Mouse (Mus musculus) forebrain, embryonic 11.5 days (tissue): ENCODE results near the gene Rpl13a. TPM values are rescaled to one million over a fixed set of nuclear protein-coding genes. Genes with fewer than 3 reads are reported as not detected.
"Not testable (repeated sequence)": the region's sequence is repeated elsewhere in the genome, so short reads cannot be mapped to it uniquely, and the experiment has no call there.

Source experiments
- ATAC-seq: fragments of 200-750 bp; cut with Nextera tagmentation; replicated peaks from 2 replicates; pipeline ENCODE4 v1.8.0; 2017; ENCODE audit warnings: moderate TSS enrichment; ENCODE audit not compliant: low FRiP score
- DNase-seq: peaks from one replicate; pipeline ENCODE4 v3.0.0-alpha.2; 2017; ENCODE audit warnings: low spot score
- H3K27ac ChIP-seq: fragments of 300-500 bp; sonication (generic); 2 replicates; pipeline ENCODE4 v1.5.1; 2014; ENCODE audit warnings: low read depth, low read length
- H3K27me3 ChIP-seq: fragments of 300-500 bp; sonication (generic); 2 replicates; pipeline ENCODE4 v1.6.1; 2014; ENCODE audit warnings: mild to moderate bottlenecking, low read length, mixed read lengths; ENCODE audit not compliant: control insufficient read depth, insufficient read depth
- H3K36me3 ChIP-seq: fragments of 300-500 bp; sonication (generic); 2 replicates; pipeline ENCODE4 v1.6.1; 2014; ENCODE audit warnings: mild to moderate bottlenecking, low read length, moderate library complexity, mixed read lengths; ENCODE audit not compliant: control insufficient read depth, insufficient read depth
- H3K4me1 ChIP-seq: fragments of 300-500 bp; sonication (generic); replicated peaks from 2 replicates; pipeline ENCODE4 v1.6.1; 2014; ENCODE audit warnings: low read length, mixed read lengths; ENCODE audit not compliant: control insufficient read depth, insufficient read depth
- H3K4me2 ChIP-seq: fragments of 300-500 bp; sonication (generic); 2 replicates; pipeline ENCODE4 v1.6.1; 2014; ENCODE audit warnings: low read depth, mild to moderate bottlenecking, low read length, moderate library complexity, mixed read lengths; ENCODE audit not compliant: severe bottlenecking
- H3K4me3 ChIP-seq: fragments of 300-500 bp; sonication (generic); 2 replicates; pipeline ENCODE4 v1.5.1; 2014; ENCODE audit warnings: low read depth, low read length
- H3K9ac ChIP-seq: fragments of 300-500 bp; sonication (generic); 2 replicates; pipeline ENCODE4 v1.6.1; 2014; ENCODE audit warnings: low read length
- H3K9me3 ChIP-seq: fragments of 300-500 bp; sonication (generic); 2 replicates; pipeline ENCODE4 v1.6.1; 2016; ENCODE audit warnings: low read length, mixed read lengths; ENCODE audit not compliant: control insufficient read depth
- WGBS: fragments of 180-500 bp; shearing (Covaris S2); extraction: QIAGEN DNeasy Blood & Tissue Kit; methylation state at CpG from one replicate; pipeline ENCODE4 v1.1.7; 2014; 5-methylcytosine and 5-hydroxymethylcytosine counted together
- polyA plus RNA-seq: library from polyadenylated mRNA; unstranded; fragments of >200 nt; fragmentation: Nextera tagmentation; extraction: Ambion mirVana; gene quantifications from 2 replicates; pipeline ENCODE4 v1.2.1, GENCODE M21; 2014

Rpl13a gene
- polyA plus RNA-seq, 1 experiment from 2014 or later, result 1,164 TPM

DNA sequence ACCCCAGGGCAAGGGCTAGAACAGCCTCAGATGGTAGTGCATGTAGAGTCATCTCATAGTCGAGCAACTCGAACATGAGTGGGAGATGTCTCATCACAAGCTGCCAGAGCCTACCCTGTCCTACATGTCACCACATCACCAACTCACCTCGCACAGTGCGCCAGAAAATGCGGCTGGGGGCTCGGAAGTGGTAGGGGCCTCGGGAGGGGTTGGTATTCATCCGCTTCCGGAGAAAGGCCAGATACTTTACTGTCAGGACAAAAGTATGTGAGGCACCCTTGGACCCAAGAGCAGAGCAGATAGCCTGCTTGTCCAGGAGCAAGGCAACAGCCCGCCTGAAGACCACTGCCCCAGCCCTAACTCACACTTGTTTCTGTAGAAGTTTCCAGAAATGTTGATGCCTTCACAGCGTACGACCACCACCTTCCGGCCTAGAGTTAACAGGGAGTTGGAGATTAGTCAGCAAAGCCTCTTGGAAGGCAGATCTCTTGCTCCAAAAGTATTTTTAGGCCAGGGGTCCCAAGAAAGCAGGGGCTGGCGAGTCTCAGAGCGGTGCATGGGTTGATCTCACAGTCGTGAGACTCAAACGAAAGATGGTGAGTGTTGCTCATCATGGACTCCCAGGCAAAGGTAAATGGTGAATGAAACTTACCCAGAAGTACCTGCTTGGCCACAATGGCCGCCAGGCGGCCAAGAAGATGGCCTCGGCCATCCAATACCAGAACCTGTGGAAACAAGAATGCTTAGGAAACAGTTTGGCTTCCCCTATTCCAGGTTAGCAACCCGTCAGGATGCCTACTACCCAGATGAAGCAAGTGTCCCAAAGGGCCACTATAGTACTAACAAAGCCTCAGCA, 1.5 kb downstream of the Rpl13a start:
- 54% methylated on average over 21 of the region's 21 CpGs for WGBS
- peak overlapping the region; percentile 88 for H3K27ac ChIP-seq
- no peaks in the 10 kb centered on the region for H3K9me3 ChIP-seq
- H3K36me3 ChIP-seq, result peaks cover 17% of the 10 kb centered on the region
- H3K9ac ChIP-seq, result peak overlapping the region; percentile 100
- H3K4me3 ChIP-seq, result peak overlapping the region; percentile 97
- DNase-seq, result no peak
- H3K4me2 ChIP-seq, result peak overlapping the region; percentile 97
- ATAC-seq, result no peak
- peaks cover 30% of the 10 kb centered on the region for H3K4me1 ChIP-seq
- no peaks in the 10 kb centered on the region for H3K27me3 ChIP-seq

- Histone ChIP-seq H3K4me2 (peak overlapping the region; percentile 97), H3K36me3 (peaks cover 25% of the 10 kb centered on the region), H3K4me1 (peaks cover 32% of the 10 kb centered on the region), H3K9me3 (no peaks in the 10 kb centered on the region), H3K27ac (peak overlapping the region; percentile 88), H3K9ac (peak overlapping the region; percentile 100), H3K4me3 (peak overlapping the region; percentile 97), H3K27me3 (no peaks in the 10 kb centered on the region)
- 78% methylated on average over 17 of the region's 17 CpGs for WGBS
- peak; percentile 63 for DNase-seq
- ATAC-seq, result no peak
Measured at GRCm38 (mm10) chr7:45126147-45126843, 2.3 kb downstream of the Rpl13a start.

GRCm38 (mm10) chr7:45125649-45126048, 2.9 kb downstream of the Rpl13a start:
- ATAC-seq, H3K27me3 ChIP-seq, H3K9me3 ChIP-seq, H3K4me2 ChIP-seq, DNase-seq, H3K9ac ChIP-seq, H3K4me3 ChIP-seq: not testable (repeated sequence)
- Histone ChIP-seq H3K4me1 (peaks cover 32% of the 10 kb centered on the region), H3K36me3 (peaks cover 31% of the 10 kb centered on the region), H3K27ac (peak overlapping the region; percentile 93; the same call in 1 of the 2 replicates)
- WGBS, result 65% methylated on average over 5 of the region's 5 CpGs

- H3K36me3 ChIP-seq, result peaks cover 36% of the 10 kb centered on the region
- no peaks in the 10 kb centered on the region for H3K27me3 ChIP-seq
- peak overlapping the region; percentile 93; the same call in 1 of the 2 replicates for H3K27ac ChIP-seq
- no peak overlapping the region; the same call in 1 of the 2 replicates for H3K9ac ChIP-seq
- peaks cover 32% of the 10 kb centered on the region for H3K4me1 ChIP-seq
- peak overlapping the region; percentile 53 for H3K4me2 ChIP-seq
- ATAC-seq, result no peak
- H3K4me3 ChIP-seq, result no peak overlapping the region
- no peaks in the 10 kb centered on the region for H3K9me3 ChIP-seq
- DNase-seq, result peak; percentile 68
- WGBS, result 18% methylated on average over 7 of the region's 7 CpGs
Measured at GRCm38 (mm10) chr7:45125144-45125600, 3.4 kb downstream of the Rpl13a start.

GRCm38 (mm10) chr7:45124224-45125143, 4.1 kb downstream of the Rpl13a start, which contains the start of gene Rps11:
Rps11 (minus strand) TSS chr7:45124439.
- peaks cover 40% of the 10 kb centered on the region for H3K36me3 ChIP-seq
- H3K4me2 ChIP-seq, result peak within 1 kb of the TSS; percentile 76
- H3K9ac ChIP-seq, result peak within 1 kb of the TSS; percentile 99
- DNase-seq, result peak; percentile 99
- peaks cover 28% of the 10 kb centered on the region for H3K4me1 ChIP-seq
- WGBS, result under 1% methylated on average over 59 of the region's 59 CpGs
- ATAC-seq, result peak; percentile 81
- no peaks in the 10 kb centered on the region for H3K27me3 ChIP-seq
- peak within 1 kb of the TSS; percentile 93 for H3K27ac ChIP-seq
- peak within 1 kb of the TSS; percentile 87 for H3K4me3 ChIP-seq
- H3K9me3 ChIP-seq, result no peaks in the 10 kb centered on the region

- Histone ChIP-seq H3K4me1 (peaks cover 28% of the 10 kb centered on the region), H3K27ac (no peak overlapping the region; the same call in 1 of the 2 replicates), H3K9me3 (no peaks in the 10 kb centered on the region), H3K4me2 (peak overlapping the region; percentile 76), H3K9ac (peak overlapping the region; percentile 99), H3K4me3 (peak overlapping the region; percentile 87), H3K27me3 (no peaks in the 10 kb centered on the region), H3K36me3 (peaks cover 40% of the 10 kb centered on the region)
- DNase-seq, result no peak
- 32% methylated on average over 12 of the region's 12 CpGs for WGBS
- ATAC-seq, result no peak
Measured at GRCm38 (mm10) chr7:45123186-45123570, 5.4 kb downstream of the Rpl13a start.

GRCm38 (mm10) chr7:45122561-45123185, 5.9 kb downstream of the Rpl13a start:
- DNase-seq, result no peak
- Histone ChIP-seq H3K27ac (no peak overlapping the region), H3K9me3 (no peaks in the 10 kb centered on the region), H3K4me3 (peak overlapping the region; percentile 87), H3K4me2 (peak overlapping the region; percentile 76), H3K27me3 (no peaks in the 10 kb centered on the region), H3K36me3 (peaks cover 40% of the 10 kb centered on the region), H3K9ac (peak overlapping the region; percentile 99), H3K4me1 (peaks cover 28% of the 10 kb centered on the region)
- no peak for ATAC-seq
- 88% methylated on average over 15 of the region's 15 CpGs for WGBS
